Mouse (Mus musculus): ENCODE measurements around the gene Srgap2. TPM values are rescaled to one million over a fixed set of nuclear protein-coding genes. Genes with fewer than 3 reads are reported as not detected.

Gene Srgap2
- polyA plus RNA-seq, 1 experiment from 2014 or later: 17.0 TPM

DNA sequence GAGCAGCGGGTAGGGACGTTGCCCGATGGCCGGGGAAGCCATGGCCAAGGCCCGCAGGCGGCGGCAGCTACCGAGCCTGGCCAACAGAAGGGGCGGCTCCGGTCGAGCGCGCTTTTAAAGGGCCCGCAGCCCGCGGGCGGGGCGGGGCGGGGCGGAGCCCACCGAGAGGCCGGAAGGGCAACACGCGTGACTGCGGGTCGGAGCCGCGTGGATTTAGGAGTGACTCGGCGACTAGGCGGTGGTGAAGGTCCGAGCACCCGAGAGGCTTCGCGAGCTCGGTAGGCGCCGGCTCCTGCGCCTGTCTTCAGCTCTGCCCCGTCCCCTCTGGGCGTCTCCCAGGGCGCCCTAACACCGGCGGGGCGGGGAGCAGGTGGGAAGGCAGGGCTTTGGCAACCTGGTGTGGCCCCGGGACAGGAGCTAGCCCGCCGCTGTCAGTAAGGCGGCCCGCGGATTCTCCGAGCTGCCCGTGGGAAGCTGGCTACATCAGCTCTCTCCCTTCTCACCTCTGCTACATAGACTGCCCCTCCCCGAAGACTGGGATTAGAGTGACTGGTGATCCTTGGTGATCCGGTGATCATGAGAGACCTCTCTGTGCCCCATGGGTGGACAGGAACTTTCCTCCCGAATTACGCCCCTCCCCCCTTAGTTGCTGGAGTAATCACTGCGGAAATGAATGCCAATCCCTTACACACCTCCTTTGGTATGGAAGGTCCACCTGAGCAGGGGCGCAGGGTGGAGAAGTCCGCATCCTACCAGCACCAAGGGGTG lies 281.9 kb downstream of the Srgap2 start, which contains the start of gene Rassf5:
Rassf5 (minus strand) TSS at position 170 of the 768 bp plus-strand sequence.
- under 1% methylated on average over 56 of the region's 60 CpGs for WGBS

DNA sequence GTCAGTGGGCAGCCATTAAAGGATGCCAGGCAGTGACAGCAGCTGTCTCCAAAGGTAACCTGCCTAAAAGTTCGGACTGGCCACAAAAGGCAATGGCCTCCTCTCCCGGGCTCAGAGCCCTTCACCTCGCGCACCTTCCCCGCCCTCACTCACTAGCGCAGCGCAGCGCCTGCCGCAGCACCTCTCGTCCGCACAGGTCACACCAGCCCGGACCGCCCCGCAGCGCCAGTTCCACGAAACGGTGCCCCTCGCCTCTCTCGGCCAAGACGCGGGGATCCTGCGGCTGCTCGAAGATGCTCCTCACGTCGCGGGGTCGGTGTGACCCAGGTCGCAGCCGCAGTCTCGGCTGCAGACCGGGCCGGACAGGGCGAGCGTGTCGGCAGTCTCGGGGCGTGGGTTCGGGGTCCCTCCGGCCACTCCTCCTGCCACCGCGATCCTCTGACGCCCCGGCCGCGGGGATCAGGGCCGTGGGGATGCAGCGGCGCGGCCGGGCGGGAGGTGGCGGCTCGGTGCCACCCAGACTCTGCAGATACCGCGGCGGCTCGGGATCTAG lies 282.5 kb downstream of the Srgap2 start:
- H3K27ac ChIP-seq: no peak overlapping the region
- H3K4me1 ChIP-seq: peaks cover 34% of the 10 kb centered on the region
- H3K9ac ChIP-seq: peak overlapping the region; percentile 50
- H3K36me3 ChIP-seq: no peaks in the 10 kb centered on the region
- H3K27me3 ChIP-seq: peaks cover 70% of the 10 kb centered on the region
- H3K4me2 ChIP-seq: peak overlapping the region; percentile 99
- no peaks in the 10 kb centered on the region for H3K9me3 ChIP-seq
- 1% methylated on average over 57 of the region's 57 CpGs for WGBS
- H3K4me3 ChIP-seq: peak overlapping the region; percentile 63
- peak; percentile 23; the same call in 1 of the 2 replicates for ATAC-seq (ENCODE audit: insufficient number of reproducible peaks, low FRiP score, low TSS enrichment, low read depth)

More for the DNA sequence above, 281.9 kb downstream of the Srgap2 start, which contains the start of gene Rassf5:
- Histone ChIP-seq H3K4me2 (peak within 1 kb of the TSS; percentile 99), H3K9me3 (no peaks in the 10 kb centered on the region), H3K4me1 (peaks cover 31% of the 10 kb centered on the region), H3K4me3 (peak within 1 kb of the TSS; percentile 63), H3K36me3 (no peaks in the 10 kb centered on the region), H3K9ac (peak within 1 kb of the TSS; percentile 50), H3K27me3 (peaks cover 64% of the 10 kb centered on the region), H3K27ac (no peak within 1 kb of the TSS)
- ATAC-seq (ENCODE audit: insufficient number of reproducible peaks, low FRiP score, low TSS enrichment, low read depth): 0 out of 2 replicates have a peak, but pooled peaks have one; percentile 12

DNA sequence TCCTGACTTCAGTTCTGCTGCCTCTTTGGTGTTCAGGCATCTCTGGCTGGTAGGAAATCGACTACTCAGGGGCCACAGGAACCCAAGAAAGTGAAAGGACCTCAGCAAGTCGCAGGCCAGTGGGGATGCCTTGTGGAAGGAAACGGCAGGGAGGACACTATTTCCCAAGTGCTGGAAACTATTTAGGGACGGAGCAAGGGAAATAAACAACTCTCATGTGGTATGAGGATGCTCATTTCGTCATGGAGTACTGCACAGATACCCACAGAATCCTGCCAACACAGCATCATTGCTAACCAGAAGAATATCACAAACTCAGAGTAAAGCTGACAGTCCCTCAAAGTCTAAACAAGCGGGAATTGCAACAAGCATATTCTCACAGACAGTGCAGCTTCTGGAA lies 284.2 kb downstream of the Srgap2 start:
- WGBS: 56% methylated on average over 6 of the region's 6 CpGs
- H3K36me3 ChIP-seq: no peaks in the 10 kb centered on the region
- no peak overlapping the region for H3K4me3 ChIP-seq
- no peak overlapping the region for H3K9ac ChIP-seq
- no peaks in the 10 kb centered on the region for H3K9me3 ChIP-seq
- no peak overlapping the region for H3K27ac ChIP-seq
- ATAC-seq (ENCODE audit: insufficient number of reproducible peaks, low FRiP score, low TSS enrichment, low read depth): no peak
- H3K4me1 ChIP-seq: peaks cover 50% of the 10 kb centered on the region
- H3K4me2 ChIP-seq: no peak overlapping the region
- peaks cover 70% of the 10 kb centered on the region for H3K27me3 ChIP-seq

DNA sequence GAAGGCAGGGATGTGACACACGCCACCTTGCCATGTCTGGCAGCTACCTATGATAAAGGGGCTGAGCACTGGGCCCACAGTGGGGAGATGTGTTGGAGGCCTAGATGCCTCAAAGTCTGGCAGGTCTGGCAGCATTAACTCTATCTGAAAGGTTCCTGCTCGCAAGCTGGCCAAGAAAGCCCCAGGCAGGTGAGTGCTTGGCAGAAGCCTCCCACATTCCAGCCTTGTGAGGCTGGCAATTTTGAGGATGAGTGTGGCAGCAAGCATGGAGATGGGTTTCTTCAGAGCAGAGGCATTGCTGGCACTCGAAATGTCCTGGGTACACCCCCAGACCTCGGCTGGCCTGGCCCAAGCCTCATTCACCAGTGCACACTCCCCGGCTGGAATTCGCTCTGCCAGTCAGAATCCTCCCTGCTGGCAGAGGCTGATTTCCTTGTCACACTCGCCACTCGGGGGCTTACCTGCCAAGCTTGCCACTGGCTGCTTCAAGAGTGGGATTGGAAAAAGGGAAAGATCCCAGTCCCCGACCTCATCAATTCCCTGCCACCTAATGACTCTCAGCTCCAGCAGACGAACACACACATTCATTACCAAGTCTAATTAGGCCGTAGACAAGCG lies 287.5 kb downstream of the Srgap2 start:
- no peaks in the 10 kb centered on the region for H3K9me3 ChIP-seq
- 57% methylated on average over 12 of the region's 12 CpGs for WGBS
- no peak overlapping the region for H3K9ac ChIP-seq
- H3K4me3 ChIP-seq: no peak overlapping the region
- no peak overlapping the region for H3K4me2 ChIP-seq
- peaks cover 38% of the 10 kb centered on the region for H3K4me1 ChIP-seq
- H3K27me3 ChIP-seq: peaks cover 55% of the 10 kb centered on the region
- H3K36me3 ChIP-seq: no peaks in the 10 kb centered on the region
- no peak overlapping the region for H3K27ac ChIP-seq
- ATAC-seq (ENCODE audit: insufficient number of reproducible peaks, low FRiP score, low TSS enrichment, low read depth): no peak

DNA sequence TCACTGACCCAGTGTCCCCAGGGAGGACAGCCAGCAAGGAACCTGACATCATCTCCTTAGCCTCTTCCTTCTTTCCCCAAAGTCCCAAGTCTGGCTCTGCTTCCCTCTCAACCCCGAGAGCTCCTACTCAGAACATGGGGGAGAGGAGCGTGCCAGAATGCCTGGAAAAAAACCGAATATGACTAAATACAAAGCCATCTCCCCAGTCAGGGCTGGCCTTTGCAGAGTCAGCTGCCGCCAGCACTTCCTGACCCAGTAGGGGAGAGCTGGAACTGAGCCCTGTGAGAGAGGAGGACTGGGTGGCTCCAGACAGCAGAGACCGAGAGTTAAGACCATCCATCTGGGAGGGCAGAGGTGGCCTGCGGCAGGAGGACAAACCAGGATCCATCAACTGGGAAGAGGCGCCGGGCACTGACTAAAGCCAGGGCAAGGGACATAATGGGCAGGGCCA lies 288.2 kb downstream of the Srgap2 start:
- no peak overlapping the region for H3K4me2 ChIP-seq
- WGBS: 47% methylated on average over 8 of the region's 8 CpGs
- H3K9me3 ChIP-seq: no peaks in the 10 kb centered on the region
- no peaks in the 10 kb centered on the region for H3K36me3 ChIP-seq
- peaks cover 35% of the 10 kb centered on the region for H3K4me1 ChIP-seq
- no peak for ATAC-seq (ENCODE audit: insufficient number of reproducible peaks, low FRiP score, low TSS enrichment, low read depth)
- no peak overlapping the region for H3K4me3 ChIP-seq
- H3K27me3 ChIP-seq: peaks cover 48% of the 10 kb centered on the region
- no peak overlapping the region for H3K27ac ChIP-seq
- no peak overlapping the region for H3K9ac ChIP-seq

DNA sequence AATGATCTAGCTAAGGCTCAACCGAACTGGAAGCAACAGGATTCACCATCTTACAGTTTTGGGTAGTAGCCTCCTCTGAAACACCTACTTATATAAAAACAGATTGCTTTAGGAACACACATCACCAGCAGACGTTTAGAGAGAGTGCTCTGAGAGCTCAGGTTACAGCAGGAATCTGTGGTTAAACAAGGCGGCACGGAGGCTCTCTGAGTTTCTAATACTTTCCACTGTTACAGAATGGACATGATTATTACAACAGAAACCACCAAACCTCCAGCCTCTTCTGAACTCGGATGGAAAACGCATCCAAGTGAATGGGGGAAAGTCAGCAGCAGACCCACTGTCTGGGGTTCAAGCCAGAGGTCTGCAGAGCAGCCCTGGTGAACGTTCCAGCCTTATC lies 291.1 kb downstream of the Srgap2 start:
- Histone ChIP-seq H3K36me3 (no peaks in the 10 kb centered on the region), H3K4me1 (peaks cover 32% of the 10 kb centered on the region), H3K27ac (peak overlapping the region; percentile 62), H3K4me3 (no peak overlapping the region), H3K9me3 (no peaks in the 10 kb centered on the region), H3K27me3 (peaks cover 19% of the 10 kb centered on the region), H3K4me2 (no peak overlapping the region), H3K9ac (no peak overlapping the region)
- 25% methylated on average over 7 of the region's 7 CpGs for WGBS
- ATAC-seq (ENCODE audit: insufficient number of reproducible peaks, low FRiP score, low TSS enrichment, low read depth): peak; percentile 70; the same call in 1 of the 2 replicates

Small RNA genes lying within 50 kb of the gene (microRNA-seq; reads per million reads assigned to microRNA genes)
- gene Gm24273: not detected

Other genes with a start within 250 kb of the Srgap2 start
- gene Ikbke, start 247.7 kb downstream of the Srgap2 start, polyA plus RNA-seq (2015; fragmentation: Nextera tagmentation; extraction: Ambion mirVana): 7.1 and 7.3 TPM in 2 replicates
- 2.4 TPM in 2 replicates for gene Fam72a, start 551 bp upstream of the Srgap2 start, polyA plus RNA-seq (2015; fragmentation: Nextera tagmentation; extraction: Ambion mirVana)
- not detected in 2 replicates for gene Avpr1b, start 71.9 kb upstream of the Srgap2 start, polyA plus RNA-seq (2015; fragmentation: Nextera tagmentation; extraction: Ambion mirVana)
- 0.40 and 0.42 TPM in 2 replicates for gene Ctse, start 111.0 kb upstream of the Srgap2 start, polyA plus RNA-seq (2015; fragmentation: Nextera tagmentation; extraction: Ambion mirVana)
- gene Rab7b, start 161.3 kb upstream of the Srgap2 start, polyA plus RNA-seq (2015; fragmentation: Nextera tagmentation; extraction: Ambion mirVana): 14.0 and 15.0 TPM in 2 replicates
- 0.05 and 0.29 TPM in 2 replicates for gene Slc26a9, start 216.7 kb upstream of the Srgap2 start, polyA plus RNA-seq (2015; fragmentation: Nextera tagmentation; extraction: Ambion mirVana)